Mouse (Mus musculus) mammary gland, adult 2 months (tissue): Measurements from ENCODE around the gene Ccdc122. TPM values are rescaled to one million over a fixed set of nuclear protein-coding genes. Genes with fewer than 3 reads are reported as not detected.

Experiments used
- polyA plus RNA-seq: library from polyadenylated mRNA; depleted of rRNA; stranded (reverse); fragments of >200 nt; gene quantifications from 2 replicates; pipeline ENCODE4 v1.2.3, GENCODE M21; 2012; ENCODE audit warnings: low replicate concordance; rRNA removed

The Ccdc122 gene
- 1.2 and 1.8 TPM in 2 replicates for polyA plus RNA-seq

GRCm38 (mm10) chr14:77036226-77037046, at the start of gene Ccdc122, which contains the start of gene Lacc1:
TSS of gene Ccdc122 (plus strand) at chr14:77036772.
TSS of gene Lacc1 (minus strand) at chr14:77036904.

DNA sequence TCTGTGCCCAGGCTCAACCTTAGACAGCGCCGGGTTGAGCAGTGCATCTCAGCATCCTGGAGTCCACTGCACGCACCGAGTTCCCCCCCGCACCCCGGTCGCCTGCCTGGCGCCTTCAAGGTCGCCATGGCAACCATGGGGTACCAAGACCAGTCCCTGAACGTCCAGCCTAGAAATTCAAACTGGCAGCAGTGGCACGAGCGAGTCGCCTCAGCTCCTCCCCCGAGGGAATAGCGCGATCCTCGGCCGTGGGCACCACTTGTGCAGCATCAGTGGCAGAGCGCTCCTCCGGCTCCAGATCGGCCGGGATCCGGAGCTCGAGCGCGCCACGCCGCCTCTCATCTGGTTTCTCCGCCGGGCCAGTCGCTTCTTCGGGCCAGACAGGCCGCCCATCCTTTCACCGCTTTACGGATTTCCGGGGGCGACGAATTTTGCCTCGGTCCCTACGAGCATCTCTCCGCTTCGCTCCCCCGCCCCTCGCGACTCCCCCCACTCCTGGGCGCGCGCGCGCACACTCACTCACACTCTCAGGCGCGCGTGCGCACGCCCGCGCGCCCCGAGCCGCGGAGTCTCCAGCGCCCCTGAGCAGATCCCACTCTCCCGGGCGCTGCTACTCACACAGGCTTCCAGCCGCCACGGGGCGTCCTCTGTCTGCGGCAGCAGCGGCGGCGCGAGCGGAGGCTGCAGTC, 119.8 kb downstream of the Ccdc122 start, which contains the start of gene Enox1:
TSS of gene Enox1 (plus strand) at position 542 of the 689 bp plus-strand sequence.

Other genes with a start within 250 kb of the Ccdc122 start
- 10.1 and 12.8 TPM in 2 replicates for gene Lacc1, start 132 bp downstream of the Ccdc122 start, polyA plus RNA-seq
- gene Enox1, start 120.0 kb downstream of the Ccdc122 start, polyA plus RNA-seq = 1.6 and 1.7 TPM in 2 replicates